Mouse (Mus musculus) lung, postnatal 10 days (tissue): ENCODE data around the gene Phf14.
A peak's percentile ranks its signal among the peaks of the same experiment; 100 is the strongest.
"Not testable (repeated sequence)": the region's sequence is repeated elsewhere in the genome, so short reads cannot be mapped to it uniquely, and the experiment has no call there.

Experiments used
- DNase-seq: peaks from one replicate; pipeline ENCODE4 v3.0.0; 2021

The Phf14 gene

GRCm38 (mm10) chr6:12105144-12105543, 197.5 kb downstream of the Phf14 start:
- peak; percentile 64 for DNase-seq

GRCm38 (mm10) chr6:12107326-12107725, 199.7 kb downstream of the Phf14 start:
- no peak for DNase-seq

DNA sequence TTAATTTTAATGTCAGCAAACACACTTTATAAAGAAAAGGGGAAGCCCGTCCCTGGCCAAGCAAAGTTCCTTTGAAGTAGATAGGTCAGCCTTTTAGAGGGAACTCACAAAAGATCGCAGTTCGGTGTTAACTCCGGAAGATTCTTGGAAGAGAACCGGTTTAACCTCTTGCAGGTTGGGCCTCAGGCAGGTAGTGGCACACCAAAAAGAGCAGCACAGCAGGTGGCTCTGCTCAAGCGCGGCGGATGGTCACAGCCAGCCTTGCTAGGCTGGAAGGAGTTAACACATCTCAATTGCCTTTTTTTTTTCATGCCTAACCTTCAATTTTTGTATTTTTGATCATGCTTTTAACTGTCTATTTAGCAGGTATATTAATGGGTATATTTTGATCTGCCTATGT, 200.2 kb downstream of the Phf14 start:
- DNase-seq: no peak

DNA sequence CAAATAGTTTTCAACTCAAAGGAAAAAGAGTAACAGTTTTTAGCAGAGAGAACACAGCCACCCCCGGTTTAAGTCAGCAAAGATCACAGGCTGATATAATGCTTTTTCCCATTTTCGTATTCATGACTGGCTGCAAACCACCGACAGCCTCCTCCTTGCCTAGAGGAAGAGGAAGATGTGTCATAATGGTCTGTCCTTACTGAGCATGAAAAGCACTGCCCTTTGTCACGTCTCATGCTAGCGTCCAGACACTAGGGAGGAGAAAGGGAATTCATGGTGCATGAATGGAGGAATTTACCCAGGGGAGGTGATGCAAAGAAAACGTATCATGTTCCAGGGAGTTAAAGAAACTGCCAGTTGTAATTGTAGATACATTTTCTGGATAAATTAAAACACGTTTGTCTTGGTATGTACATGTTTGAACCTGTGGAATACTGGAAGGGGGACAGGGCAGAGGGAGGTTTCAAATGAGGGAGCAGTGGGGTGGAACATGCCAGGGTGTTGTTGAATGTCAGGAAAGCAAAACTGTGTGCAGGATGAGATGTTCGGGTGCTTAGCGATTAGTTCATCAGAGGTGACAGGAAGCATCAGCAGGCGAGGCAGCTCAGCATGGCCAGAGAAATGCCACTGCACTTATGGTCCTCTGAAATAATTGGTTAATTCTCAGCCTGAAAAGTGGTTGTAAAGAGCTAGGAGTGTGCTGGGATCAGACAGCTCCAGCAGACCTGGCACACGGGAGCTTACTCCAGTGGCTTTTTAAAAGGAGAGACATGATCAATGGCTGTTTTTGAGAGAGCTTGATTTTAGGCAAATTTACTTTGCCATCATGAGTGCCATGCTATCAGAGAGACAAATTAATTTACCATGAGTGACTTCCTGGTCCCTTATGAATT, 209.6 kb downstream of the Phf14 start:
- DNase-seq: no peak

GRCm38 (mm10) chr6:12117819-12118570, 210.4 kb downstream of the Phf14 start:
- DNase-seq: peak; percentile 24

DNA sequence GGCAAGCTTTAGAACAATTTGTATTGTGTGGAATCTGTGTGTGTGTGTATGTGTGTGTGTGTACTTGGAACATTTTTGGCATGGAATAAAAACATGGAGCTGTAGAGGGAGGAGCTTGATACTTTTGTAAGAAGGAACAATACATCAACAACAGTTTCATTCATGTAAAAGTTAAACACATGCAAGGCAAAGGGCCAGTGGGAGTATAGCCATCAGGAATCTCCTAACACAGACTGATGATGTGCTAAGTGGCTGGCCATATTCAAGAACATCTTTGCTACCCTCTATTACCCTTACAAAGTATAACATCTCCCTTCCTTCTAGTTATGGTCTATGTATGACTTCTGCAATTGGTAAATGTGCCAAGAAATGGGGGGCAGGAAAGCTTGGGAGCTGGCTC, 215.2 kb downstream of the Phf14 start:
- peak; percentile 26 for DNase-seq

- peak; percentile 79 for DNase-seq
These were observed 217.6 kb downstream of the Phf14 start for GRCm38 (mm10) chr6:12125031-12125803.

GRCm38 (mm10) chr6:12126601-12127000, 219.0 kb downstream of the Phf14 start:
- not testable (repeated sequence) for DNase-seq

GRCm38 (mm10) chr6:12127287-12127686, 219.7 kb downstream of the Phf14 start:
- no peak for DNase-seq
